ENCODE assay signal across 8 mouse cellular contexts in genomic region chr9:63031011-63031782, GRCm38 (mm10). TPM values are rescaled to one million over a fixed set of nuclear protein-coding genes. Genes with fewer than 3 reads are reported as not detected.
DNase-seq lines count a peak whose midpoint lies in the region; ATAC-seq and TF ChIP-seq lines count a peak whose summit lies in the region.

No protein-coding gene starts in this region.

- no peak for TF ChIP-seq CTCF in heart, postnatal 0 days (IDR thresholded peaks at IDR 0.05; ENCODE audit: low read depth)

- H3K9me3 ChIP-seq in liver, embryonic 12.5 days (replicated peaks) = no peaks in the 10 kb centered on the region
- H3K9me3 ChIP-seq in heart, postnatal 0 days (replicated peaks; ENCODE audit: control insufficient read depth, low read length) = no peaks in the 10 kb centered on the region
- no peaks in the 10 kb centered on the region for H3K9me3 ChIP-seq in liver, embryonic 15.5 days (replicated peaks)
- no peaks in the 10 kb centered on the region for H3K9me3 ChIP-seq in forebrain, embryonic 16.5 days (ENCODE audit: control insufficient read depth, low read length)

- H3K27me3 ChIP-seq in liver, embryonic 12.5 days (replicated peaks) = peaks cover 4% of the 10 kb centered on the region; the same call in 1 of the 2 replicates
- H3K27me3 ChIP-seq in heart, postnatal 0 days (ENCODE audit: control insufficient read depth, insufficient read depth, low read length) = no peaks in the 10 kb centered on the region
- H3K27me3 ChIP-seq in liver, embryonic 15.5 days = no peaks in the 10 kb centered on the region
- H3K27me3 ChIP-seq in forebrain, embryonic 16.5 days (replicated peaks; ENCODE audit: control insufficient read depth, insufficient read depth, low read length) = no peaks in the 10 kb centered on the region

- no peak overlapping the region for H3K9ac ChIP-seq in liver, embryonic 12.5 days
- no peak overlapping the region for H3K9ac ChIP-seq in heart, postnatal 0 days (replicated peaks; ENCODE audit: low read depth, low read length)
- no peak overlapping the region for H3K9ac ChIP-seq in liver, embryonic 15.5 days
- H3K9ac ChIP-seq in forebrain, embryonic 16.5 days (replicated peaks; ENCODE audit: low read depth, low read length) = no peak overlapping the region

- no peak for ATAC-seq in liver, embryonic 12.5 days
- no peak; the same call in 1 of the 2 replicates for ATAC-seq in heart, postnatal 0 days (ENCODE audit: insufficient read depth, low read depth)
- ATAC-seq in liver, embryonic 15.5 days (ENCODE audit: insufficient read depth) = no peak
- ATAC-seq in forebrain, embryonic 16.5 days = no peak

- 49% methylated on average over 13 of the region's 13 CpGs for WGBS in liver, embryonic 12.5 days (ENCODE audit: insufficient replicate concordance)
- 62% methylated on average over 13 of the region's 13 CpGs for WGBS in heart, postnatal 0 days
- WGBS in liver, embryonic 15.5 days (ENCODE audit: insufficient replicate concordance) = 43% methylated on average over 13 of the region's 13 CpGs
- WGBS in forebrain, embryonic 16.5 days = 62% methylated on average over 13 of the region's 13 CpGs

- DNase-seq in liver = peak; percentile 7
- DNase-seq in cerebellum, adult 18-20 months = peak; percentile 34 to 35
- DNase-seq in heart, postnatal 0 days (ENCODE audit: low spot score) = peak; percentile 16
- peak; percentile 53 to 58 for DNase-seq in right cerebral cortex, postnatal 10 days (ENCODE audit: low spot score in 2 of 2)
- DNase-seq in thymus, postnatal 0 days (ENCODE audit: low spot score) = no peak

- no peaks in the 10 kb centered on the region for H3K36me3 ChIP-seq in liver, embryonic 12.5 days
- H3K36me3 ChIP-seq in heart, postnatal 0 days (replicated peaks; ENCODE audit: control insufficient read depth, insufficient read depth, low read length) = no peaks in the 10 kb centered on the region
- no peaks in the 10 kb centered on the region for H3K36me3 ChIP-seq in liver, embryonic 15.5 days (replicated peaks)
- H3K36me3 ChIP-seq in forebrain, embryonic 16.5 days (ENCODE audit: control insufficient read depth, insufficient read depth) = no peaks in the 10 kb centered on the region

- H3K27ac ChIP-seq in liver, embryonic 12.5 days = no peak overlapping the region
- no peak overlapping the region for H3K27ac ChIP-seq in heart, postnatal 0 days (ENCODE audit: low read depth)
- no peak overlapping the region for H3K27ac ChIP-seq in liver, embryonic 15.5 days (replicated peaks)
- H3K27ac ChIP-seq in forebrain, embryonic 16.5 days (ENCODE audit: low read length) = no peak overlapping the region

- no peak overlapping the region for H3K4me3 ChIP-seq in liver, embryonic 12.5 days
- H3K4me3 ChIP-seq in heart, postnatal 0 days (ENCODE audit: low read depth, low read length) = no peak overlapping the region
- H3K4me3 ChIP-seq in liver, embryonic 15.5 days (replicated peaks) = no peak overlapping the region
- H3K4me3 ChIP-seq in forebrain, embryonic 16.5 days (replicated peaks; ENCODE audit: low read length) = no peak overlapping the region

- H3K4me1 ChIP-seq in liver, embryonic 12.5 days = no peaks in the 10 kb centered on the region
- 0 out of 2 replicates have a peak, but pooled peaks cover 3% of the 10 kb centered on the region for H3K4me1 ChIP-seq in heart, postnatal 0 days (ENCODE audit: control insufficient read depth, insufficient read depth)
- H3K4me1 ChIP-seq in liver, embryonic 15.5 days (replicated peaks) = 0 out of 2 replicates have a peak, but pooled peaks cover 3% of the 10 kb centered on the region
- no peaks in the 10 kb centered on the region for H3K4me1 ChIP-seq in forebrain, embryonic 16.5 days (replicated peaks; ENCODE audit: control insufficient read depth, insufficient read depth, low read length)

- no peak overlapping the region for H3K4me2 ChIP-seq in liver, embryonic 12.5 days
- H3K4me2 ChIP-seq in heart, postnatal 0 days (ENCODE audit: low read depth, low read length) = no peak overlapping the region
- peak overlapping the region; percentile 15; the same call in 1 of the 2 replicates for H3K4me2 ChIP-seq in liver, embryonic 15.5 days
- H3K4me2 ChIP-seq in forebrain, embryonic 16.5 days (ENCODE audit: low read length) = no peak overlapping the region

- TF ChIP-seq EP300 in heart, postnatal 0 days (IDR thresholded peaks at IDR 0.05; ENCODE audit: low read depth) = no peak

RNA-seq across cellular contexts. Expression of gene Pias1, which starts 43.5 kb away (rescaled TPM):
- polyA plus RNA-seq in liver, embryonic 12.5 days (2016; fragmentation: Nextera tagmentation; extraction: Ambion mirVana) = 30.2 and 31.9 TPM in 2 replicates
- 13.2 and 20.5 TPM in 2 replicates for total RNA-seq in heart, postnatal 0 days (2014; rRNA removed; ENCODE audit: low replicate concordance)
- polyA plus RNA-seq in heart, postnatal 0 days (2015; fragmentation: Nextera tagmentation; extraction: Ambion mirVana) = 25.1 and 26.5 TPM in 2 replicates
- polyA plus RNA-seq in liver, embryonic 15.5 days (2015; fragmentation: Nextera tagmentation; extraction: Ambion mirVana) = 25.3 and 29.4 TPM in 2 replicates
- polyA plus RNA-seq in thymus, postnatal 0 days (2015; fragmentation: Nextera tagmentation; extraction: Ambion mirVana) = 53.0 and 57.8 TPM in 2 replicates
- polyA plus RNA-seq in forebrain, embryonic 16.5 days (2015; fragmentation: Nextera tagmentation; extraction: Ambion mirVana) = 64.0 and 68.3 TPM in 2 replicates
